Mouse (Mus musculus): ENCODE measurements at regions not wholly inside any gene's neighbourhood (a gene's known extent, or its start where the extent isn't known, plus 50 kb on each side); places are given as distances from the start of the nearest gene placed in this dataset.

DNA sequence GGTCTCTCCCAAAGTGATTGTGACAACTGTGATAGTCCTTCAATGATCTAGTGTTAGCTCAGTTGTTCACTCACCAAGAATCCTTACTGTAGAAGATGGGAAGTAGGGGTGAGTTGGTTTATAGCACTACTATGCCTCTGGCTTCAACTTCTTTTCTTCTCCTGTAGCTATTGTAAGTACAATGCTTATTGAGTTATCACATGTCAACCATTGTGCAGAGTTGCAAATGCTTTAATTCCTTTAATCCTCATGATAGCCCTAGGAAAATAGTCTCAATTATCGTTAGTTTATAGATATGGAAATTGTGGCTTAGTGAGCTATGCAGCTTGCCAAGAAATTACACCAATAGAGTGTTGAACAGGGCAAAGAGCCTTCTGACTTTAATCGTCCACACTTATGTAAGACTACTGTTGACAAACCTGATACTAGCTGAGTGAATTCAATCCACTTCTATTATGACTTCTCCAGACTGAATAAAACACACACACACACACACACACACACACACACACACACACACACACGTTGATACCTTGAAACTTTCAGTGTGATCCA lies 782.1 kb downstream of the Nova1 start:
- 73% methylated on average over 3 of the region's 3 CpGs for WGBS
- ATAC-seq (replicated peaks; ENCODE audit: low FRiP score, low TSS enrichment, low read depth) = no peak

DNA sequence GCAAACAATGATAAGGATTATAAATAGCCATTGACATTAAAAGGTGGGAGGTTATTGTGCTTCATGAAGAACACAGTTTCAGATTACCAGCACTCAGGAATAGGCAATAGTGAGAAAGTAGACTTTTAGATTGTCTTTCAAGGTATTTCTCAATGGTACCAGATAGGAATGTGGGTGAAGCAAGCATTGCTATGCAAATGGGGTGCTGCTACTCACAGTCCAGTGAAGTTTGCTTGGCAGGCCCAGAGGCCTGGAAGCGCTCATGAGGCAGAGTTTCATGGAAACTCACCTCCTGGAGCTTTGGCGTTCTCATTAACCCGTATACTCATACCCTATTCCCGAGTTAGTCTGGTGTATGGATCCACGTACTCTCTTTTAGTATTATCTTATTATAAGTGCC lies 793.5 kb downstream of the Nova1 start:
- no peak for DNase-seq (ENCODE audit: low spot score)

More for the DNA sequence above, 782.1 kb downstream of the Nova1 start:
- H3K27ac ChIP-seq (ENCODE audit: low read depth) = no peak overlapping the region
- no peaks in the 10 kb centered on the region for H3K27me3 ChIP-seq (replicated peaks; ENCODE audit: control insufficient read depth, insufficient read depth, low read length)
- H3K4me2 ChIP-seq (ENCODE audit: low read length) = no peak overlapping the region
- no peak overlapping the region for H3K4me3 ChIP-seq (ENCODE audit: low read depth, low read length)
- no peaks in the 10 kb centered on the region for H3K9me3 ChIP-seq (ENCODE audit: control insufficient read depth, low read length)
- H3K4me1 ChIP-seq (replicated peaks; ENCODE audit: control insufficient read depth, insufficient read depth, low read length) = no peaks in the 10 kb centered on the region
- H3K36me3 ChIP-seq (ENCODE audit: control insufficient read depth, insufficient read depth, low read length) = no peaks in the 10 kb centered on the region
- no peak for DNase-seq (ENCODE audit: low spot score)
- H3K9ac ChIP-seq (ENCODE audit: low read length) = no peak overlapping the region

DNA sequence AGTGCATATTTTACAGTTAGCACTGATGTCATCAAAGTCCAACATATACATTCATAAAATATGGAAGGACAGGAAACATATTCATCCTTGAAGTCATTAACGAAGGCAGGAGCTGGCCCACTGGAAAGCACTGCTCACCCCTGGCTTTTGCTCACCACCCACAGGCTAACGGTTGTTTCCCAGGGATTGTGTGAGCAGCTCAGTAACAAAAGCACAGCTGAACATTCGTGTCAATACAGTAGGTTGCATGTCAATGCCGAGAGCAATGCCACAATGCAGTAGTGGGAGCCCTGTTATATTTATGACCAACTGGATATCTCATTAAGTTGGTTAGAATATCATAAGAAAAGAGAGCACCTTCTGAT lies 797.2 kb downstream of the Nova1 start:
- 79% methylated on average over 4 of the region's 4 CpGs for WGBS
- Histone ChIP-seq H3K4me3 (ENCODE audit: low read depth, low read length) (no peak overlapping the region), H3K27me3 (replicated peaks; ENCODE audit: control insufficient read depth, insufficient read depth, low read length) (no peaks in the 10 kb centered on the region), H3K27ac (ENCODE audit: low read depth) (no peak overlapping the region), H3K9me3 (ENCODE audit: control insufficient read depth, low read length) (no peaks in the 10 kb centered on the region), H3K4me2 (ENCODE audit: low read length) (no peak overlapping the region), H3K9ac (ENCODE audit: low read length) (no peak overlapping the region), H3K36me3 (ENCODE audit: control insufficient read depth, insufficient read depth, low read length) (no peaks in the 10 kb centered on the region), H3K4me1 (replicated peaks; ENCODE audit: control insufficient read depth, insufficient read depth, low read length) (no peaks in the 10 kb centered on the region)
- DNase-seq (ENCODE audit: low spot score) (no peak), ATAC-seq (replicated peaks; ENCODE audit: low FRiP score, low TSS enrichment, low read depth) (no peak)

More for the DNA sequence above, 793.5 kb downstream of the Nova1 start:
- WGBS = 84% methylated on average over 5 of the region's 5 CpGs
- no peak overlapping the region for H3K4me3 ChIP-seq (ENCODE audit: low read depth, low read length)
- no peak overlapping the region for H3K9ac ChIP-seq (ENCODE audit: low read length)
- no peaks in the 10 kb centered on the region for H3K9me3 ChIP-seq (ENCODE audit: control insufficient read depth, low read length)
- no peaks in the 10 kb centered on the region for H3K4me1 ChIP-seq (replicated peaks; ENCODE audit: control insufficient read depth, insufficient read depth, low read length)
- no peak overlapping the region for H3K4me2 ChIP-seq (ENCODE audit: low read length)
- H3K27ac ChIP-seq (ENCODE audit: low read depth) = no peak overlapping the region
- H3K36me3 ChIP-seq (ENCODE audit: control insufficient read depth, insufficient read depth, low read length) = no peaks in the 10 kb centered on the region
- ATAC-seq (replicated peaks; ENCODE audit: low FRiP score, low TSS enrichment, low read depth) = no peak
- H3K27me3 ChIP-seq (replicated peaks; ENCODE audit: control insufficient read depth, insufficient read depth, low read length) = no peaks in the 10 kb centered on the region

DNA sequence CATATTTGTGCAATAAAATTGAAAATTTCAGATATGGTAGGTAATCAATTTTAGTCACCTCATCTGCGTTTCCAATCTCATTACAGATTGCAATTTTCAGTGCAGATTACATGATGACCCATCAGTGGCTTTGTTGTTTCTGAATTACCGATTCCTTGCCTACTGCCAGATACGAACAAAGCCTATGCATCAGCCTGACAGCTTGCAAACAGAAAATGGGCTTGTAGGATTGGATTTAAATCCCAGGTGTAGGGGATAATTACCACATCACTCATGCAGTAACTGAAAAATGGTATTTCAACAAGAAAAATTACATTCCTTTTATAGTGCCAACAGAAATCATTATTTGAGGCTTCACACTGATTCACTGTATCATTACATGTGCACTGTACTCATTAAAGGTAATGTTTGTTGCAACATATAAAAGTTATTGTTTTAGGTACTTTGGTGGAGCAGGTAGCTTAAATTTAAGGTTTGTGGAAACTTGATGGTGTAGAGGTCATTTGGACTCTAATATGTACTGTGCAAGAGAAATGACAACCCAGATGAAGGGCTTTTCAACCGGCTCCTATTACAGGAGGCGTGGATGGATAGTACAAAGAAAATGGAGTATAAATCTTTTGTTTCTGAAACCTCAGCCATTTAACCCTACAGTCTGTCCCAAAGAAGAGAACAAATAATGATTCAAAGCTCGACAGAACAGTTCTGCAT lies 797.7 kb downstream of the Nova1 start:
- Histone ChIP-seq H3K4me1 (replicated peaks; ENCODE audit: control insufficient read depth, insufficient read depth, low read length) (no peaks in the 10 kb centered on the region), H3K9ac (ENCODE audit: low read length) (no peak overlapping the region), H3K36me3 (ENCODE audit: control insufficient read depth, insufficient read depth, low read length) (no peaks in the 10 kb centered on the region), H3K4me2 (ENCODE audit: low read length) (no peak overlapping the region), H3K27me3 (replicated peaks; ENCODE audit: control insufficient read depth, insufficient read depth, low read length) (no peaks in the 10 kb centered on the region), H3K27ac (ENCODE audit: low read depth) (no peak overlapping the region), H3K4me3 (ENCODE audit: low read depth, low read length) (no peak overlapping the region), H3K9me3 (ENCODE audit: control insufficient read depth, low read length) (no peaks in the 10 kb centered on the region)
- no peak for DNase-seq (ENCODE audit: low spot score)
- ATAC-seq (replicated peaks; ENCODE audit: low FRiP score, low TSS enrichment, low read depth) = no peak
- 76% methylated on average over 6 of the region's 6 CpGs for WGBS

DNA sequence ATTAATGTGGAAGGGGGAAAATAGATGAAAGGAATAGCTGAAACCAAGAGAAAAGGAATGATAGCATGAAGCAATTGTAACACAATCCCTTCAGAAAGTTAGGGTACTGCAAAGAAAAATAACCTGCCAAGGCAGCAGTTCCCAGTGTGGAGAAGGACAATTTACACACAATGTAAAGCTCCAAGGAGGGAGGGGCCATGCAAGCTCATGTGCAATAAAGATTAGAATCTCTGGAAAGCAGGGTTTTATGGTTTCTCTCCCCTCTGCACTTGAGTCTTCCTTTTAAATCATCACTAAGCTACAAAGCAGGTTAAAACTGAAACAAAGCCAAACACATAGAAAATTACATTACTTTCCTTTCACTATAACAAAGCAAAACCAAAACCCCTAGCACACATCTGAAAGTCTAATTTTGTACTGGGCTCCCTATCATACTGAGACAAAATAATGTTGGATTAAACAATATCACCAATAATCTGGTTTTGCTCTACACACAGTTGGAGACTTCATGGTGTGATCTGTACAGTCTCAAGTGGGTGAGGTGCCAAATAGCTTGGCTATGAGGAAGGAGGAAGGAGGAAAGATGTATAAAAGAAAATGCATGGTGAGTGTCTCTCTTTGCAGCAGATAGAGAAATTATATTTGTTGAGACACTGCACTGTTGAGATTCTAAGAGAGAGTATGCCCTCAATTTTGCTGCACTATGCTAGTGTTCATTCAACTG lies 840.9 kb downstream of the Nova1 start:
- H3K27ac ChIP-seq (ENCODE audit: low read depth) = no peak overlapping the region
- DNase-seq (ENCODE audit: low spot score) (no peak), ATAC-seq (replicated peaks; ENCODE audit: low FRiP score, low TSS enrichment, low read depth) (peak; percentile 83)
- no peak overlapping the region for H3K9ac ChIP-seq (ENCODE audit: low read length)
- no peaks in the 10 kb centered on the region for H3K4me1 ChIP-seq (replicated peaks; ENCODE audit: control insufficient read depth, insufficient read depth, low read length)
- H3K9me3 ChIP-seq (ENCODE audit: control insufficient read depth, low read length) = no peaks in the 10 kb centered on the region
- no peaks in the 10 kb centered on the region for H3K36me3 ChIP-seq (ENCODE audit: control insufficient read depth, insufficient read depth, low read length)
- H3K4me3 ChIP-seq (ENCODE audit: low read depth, low read length) = no peak overlapping the region
- no peaks in the 10 kb centered on the region for H3K27me3 ChIP-seq (replicated peaks; ENCODE audit: control insufficient read depth, insufficient read depth, low read length)
- H3K4me2 ChIP-seq (ENCODE audit: low read length) = no peak overlapping the region

DNA sequence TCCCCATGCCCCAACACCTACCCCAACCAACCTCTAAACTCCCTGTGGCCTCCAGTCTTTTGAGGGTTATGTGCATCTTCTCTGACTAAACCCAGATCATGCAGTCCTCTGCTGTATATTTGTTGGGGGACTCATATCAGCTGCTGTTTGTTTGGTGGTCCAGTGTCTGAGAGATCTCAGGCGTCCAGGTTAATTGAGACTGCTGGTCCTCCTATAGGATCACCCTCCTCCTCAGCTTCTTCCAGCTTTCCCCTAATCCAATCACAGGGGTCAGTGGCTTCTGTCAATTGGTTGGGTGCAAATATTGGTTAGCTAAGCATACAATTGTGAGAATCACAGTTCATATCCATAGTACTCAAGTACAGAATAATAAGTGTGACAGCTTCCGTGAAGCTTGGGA lies 842.9 kb downstream of the Nova1 start:
- no peaks in the 10 kb centered on the region for H3K27me3 ChIP-seq (replicated peaks; ENCODE audit: control insufficient read depth, insufficient read depth, low read length)
- H3K9ac ChIP-seq (ENCODE audit: low read length) = no peak overlapping the region
- H3K27ac ChIP-seq (ENCODE audit: low read depth) = no peak overlapping the region
- H3K4me1 ChIP-seq (replicated peaks; ENCODE audit: control insufficient read depth, insufficient read depth, low read length) = no peaks in the 10 kb centered on the region
- H3K4me2 ChIP-seq (ENCODE audit: low read length) = no peak overlapping the region
- no peaks in the 10 kb centered on the region for H3K36me3 ChIP-seq (ENCODE audit: control insufficient read depth, insufficient read depth, low read length)
- WGBS = 86% methylated on average over 2 of the region's 2 CpGs
- no peaks in the 10 kb centered on the region for H3K9me3 ChIP-seq (ENCODE audit: control insufficient read depth, low read length)
- no peak overlapping the region for H3K4me3 ChIP-seq (ENCODE audit: low read depth, low read length)
- ATAC-seq (replicated peaks; ENCODE audit: low FRiP score, low TSS enrichment, low read depth) = no peak
- DNase-seq (ENCODE audit: low spot score) = no peak

DNA sequence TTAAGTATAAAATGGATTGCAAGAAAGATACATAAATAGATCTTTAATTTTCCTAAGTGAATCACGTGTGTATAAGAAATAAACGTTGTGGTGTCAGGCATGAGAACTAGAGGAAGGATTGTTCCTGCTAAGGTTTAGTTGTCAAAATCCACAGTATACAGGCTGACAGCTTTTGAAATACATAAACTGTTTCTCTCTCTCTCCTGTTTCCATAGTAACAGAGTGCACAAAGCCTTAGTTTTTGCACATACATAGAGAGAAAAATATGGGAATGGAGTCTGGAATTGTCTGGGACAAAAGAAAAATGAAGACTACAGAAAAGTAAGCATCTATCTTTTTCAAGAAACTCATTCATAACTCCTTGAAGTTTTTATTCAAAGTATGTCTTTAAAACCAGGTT lies 848.3 kb downstream of the Nova1 start:
- no peaks in the 10 kb centered on the region for H3K27me3 ChIP-seq (replicated peaks; ENCODE audit: control insufficient read depth, insufficient read depth, low read length)
- DNase-seq (ENCODE audit: low spot score) = no peak
- 34% methylated on average over 2 of the region's 2 CpGs for WGBS
- no peaks in the 10 kb centered on the region for H3K4me1 ChIP-seq (replicated peaks; ENCODE audit: control insufficient read depth, insufficient read depth, low read length)
- no peaks in the 10 kb centered on the region for H3K9me3 ChIP-seq (ENCODE audit: control insufficient read depth, low read length)
- no peak for ATAC-seq (replicated peaks; ENCODE audit: low FRiP score, low TSS enrichment, low read depth)
- H3K4me2 ChIP-seq (ENCODE audit: low read length) = no peak overlapping the region
- no peak overlapping the region for H3K9ac ChIP-seq (ENCODE audit: low read length)
- no peak overlapping the region for H3K27ac ChIP-seq (ENCODE audit: low read depth)
- H3K4me3 ChIP-seq (ENCODE audit: low read depth, low read length) = no peak overlapping the region
- H3K36me3 ChIP-seq (ENCODE audit: control insufficient read depth, insufficient read depth, low read length) = no peaks in the 10 kb centered on the region

DNA sequence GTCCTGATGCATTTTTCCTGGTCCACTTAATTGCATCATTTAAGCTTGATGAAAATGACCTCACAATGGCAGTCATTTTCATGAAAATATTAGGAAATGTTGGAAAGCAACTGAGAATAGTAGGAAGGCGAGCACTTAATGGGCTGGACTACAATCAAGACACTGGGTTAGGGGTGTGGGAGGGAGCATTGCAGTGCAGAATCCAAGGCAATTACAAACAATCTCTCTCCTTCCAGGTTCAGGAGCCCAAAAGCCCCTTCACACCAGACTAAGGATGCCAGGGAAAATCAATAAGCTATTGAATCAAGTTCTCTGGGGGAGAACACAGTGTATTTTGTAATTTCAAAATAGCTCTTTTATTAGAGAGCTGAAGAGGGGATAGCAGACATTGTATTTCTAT lies 848.8 kb downstream of the Nova1 start:
- H3K4me1 ChIP-seq (replicated peaks; ENCODE audit: control insufficient read depth, insufficient read depth, low read length) = no peaks in the 10 kb centered on the region
- H3K4me3 ChIP-seq (ENCODE audit: low read depth, low read length) = no peak overlapping the region
- DNase-seq (ENCODE audit: low spot score) (no peak), ATAC-seq (replicated peaks; ENCODE audit: low FRiP score, low TSS enrichment, low read depth) (no peak)
- no peaks in the 10 kb centered on the region for H3K27me3 ChIP-seq (replicated peaks; ENCODE audit: control insufficient read depth, insufficient read depth, low read length)
- H3K27ac ChIP-seq (ENCODE audit: low read depth) = no peak overlapping the region
- no peak overlapping the region for H3K9ac ChIP-seq (ENCODE audit: low read length)
- 72% methylated on average over 1 of the region's 1 CpGs for WGBS
- no peaks in the 10 kb centered on the region for H3K9me3 ChIP-seq (ENCODE audit: control insufficient read depth, low read length)
- no peak overlapping the region for H3K4me2 ChIP-seq (ENCODE audit: low read length)
- H3K36me3 ChIP-seq (ENCODE audit: control insufficient read depth, insufficient read depth, low read length) = no peaks in the 10 kb centered on the region

DNA sequence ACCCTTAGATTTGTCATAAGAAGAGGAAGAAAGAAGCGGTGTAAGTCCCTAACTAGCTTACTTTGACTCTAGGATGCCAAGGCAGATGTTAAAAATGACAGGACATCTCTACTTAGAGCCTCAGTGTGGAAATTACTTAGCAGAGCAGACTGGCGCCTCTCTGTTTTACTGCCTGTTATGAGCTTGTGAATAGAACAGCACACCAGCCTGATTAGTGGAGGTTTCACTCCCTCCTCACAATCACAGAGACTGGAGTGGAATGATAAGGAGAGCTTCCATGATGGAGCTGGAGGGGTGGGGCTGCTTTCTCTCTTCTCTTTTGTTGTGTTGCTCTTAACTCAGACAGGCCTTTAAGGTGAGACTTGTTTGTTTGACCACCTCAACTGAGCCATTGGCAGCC lies 871.8 kb downstream of the Nova1 start:
- H3K27ac ChIP-seq (ENCODE audit: low read depth) = no peak overlapping the region
- no peak overlapping the region for H3K4me2 ChIP-seq (ENCODE audit: low read length)
- H3K36me3 ChIP-seq (ENCODE audit: control insufficient read depth, insufficient read depth, low read length) = no peaks in the 10 kb centered on the region
- no peak for DNase-seq (ENCODE audit: low spot score)
- no peaks in the 10 kb centered on the region for H3K27me3 ChIP-seq (replicated peaks; ENCODE audit: control insufficient read depth, insufficient read depth, low read length)
- H3K9me3 ChIP-seq (ENCODE audit: control insufficient read depth, low read length) = no peaks in the 10 kb centered on the region
- H3K4me1 ChIP-seq (replicated peaks; ENCODE audit: control insufficient read depth, insufficient read depth, low read length) = no peaks in the 10 kb centered on the region
- H3K4me3 ChIP-seq (ENCODE audit: low read depth, low read length) = no peak overlapping the region
- no peak for ATAC-seq (replicated peaks; ENCODE audit: low FRiP score, low TSS enrichment, low read depth)
- no peak overlapping the region for H3K9ac ChIP-seq (ENCODE audit: low read length)
- 41% methylated on average over 2 of the region's 2 CpGs for WGBS
